16 mouse cellular contexts compared by ENCODE assay signal in genomic region chr2:106837241-106837640, GRCm38 (mm10).
"Had no signal": no experiment of that assay in that cellular context is flagged by ENCODE, and none has a peak within 500 bp of the region (broad histone marks: within the 10 kb centered on the region; RNA-seq: fewer than 3 reads in every experiment).

No protein-coding gene starts in this region.

- H3K4me3 ChIP-seq: liver, embryonic 13.5 days; myocyte; neural tube, embryonic 15.5 days; stomach, embryonic 15.5 days had no signal

- H3K27me3 ChIP-seq: liver, embryonic 13.5 days; neural tube, embryonic 15.5 days; stomach, embryonic 15.5 days had no signal

- H3K27ac ChIP-seq: liver, embryonic 13.5 days; neural tube, embryonic 15.5 days; stomach, embryonic 15.5 days had no signal

- DNase-seq: kidney, adult 2 months; kidney, postnatal 25 days; layer of hippocampus, postnatal 36 days; liver; liver, embryonic 13.5 days; liver, postnatal 0 days; lung, postnatal 36 days; midbrain, embryonic 14.5 days; right cerebral cortex, adult 18-20 months; right cerebral cortex, postnatal 25 days; thymus, adult 2 months; thymus, postnatal 25 days had no signal

- H3K36me3 ChIP-seq: liver, embryonic 13.5 days; neural tube, embryonic 15.5 days; stomach, embryonic 15.5 days had no signal

- H3K4me1 ChIP-seq: liver, embryonic 13.5 days; stomach, embryonic 15.5 days had no signal

- H3K4me2 ChIP-seq: liver, embryonic 13.5 days; neural tube, embryonic 15.5 days had no signal

- H3K9ac ChIP-seq: liver, embryonic 13.5 days; liver, postnatal 0 days; neural tube, embryonic 15.5 days; stomach, embryonic 15.5 days had no signal

- ATAC-seq: liver, postnatal 0 days; lung, postnatal 0 days had no signal

- H3K9me3 ChIP-seq: liver, embryonic 13.5 days; neural tube, embryonic 15.5 days; stomach, embryonic 15.5 days had no signal
